Mouse (Mus musculus) myocyte (in vitro differentiated cells): Measurements from ENCODE around the gene Guca2a. TPM values are rescaled to one million over a fixed set of nuclear protein-coding genes. Genes with fewer than 3 reads are reported as not detected.
"Not testable (repeated sequence)": the region's sequence is repeated elsewhere in the genome, so short reads cannot be mapped to it uniquely, and the experiment has no call there.

ENCODE experiments used
- H3K27me3 ChIP-seq: one replicate; pipeline ENCODE4 v1.6.1; 2011; ENCODE audit not compliant: control insufficient read depth, insufficient read depth, insufficient read length
- H3K36me3 ChIP-seq: one replicate; pipeline ENCODE4 v1.6.1; 2011; ENCODE audit not compliant: control insufficient read depth, insufficient read depth
- H3K4me2 ChIP-seq: one replicate; pipeline ENCODE4 v1.6.1; 2011; ENCODE audit warnings: low read depth, control low read depth
- H3K4me3 ChIP-seq: one replicate; pipeline ENCODE4 v1.5.1; 2011; ENCODE audit warnings: mild to moderate bottlenecking, control low read depth, moderate library complexity
- H3K79me2 ChIP-seq: one replicate; pipeline ENCODE4 v1.6.1; 2011; ENCODE audit not compliant: control insufficient read depth, insufficient read depth
- H3ac ChIP-seq: one replicate; pipeline ENCODE4 v1.6.1; 2011; ENCODE audit not compliant: control insufficient read depth, insufficient read length
- CEBPB ChIP-seq: IDR thresholded peaks from 2 replicates; pipeline ENCODE4 v1.6.1; 2011; ENCODE audit warnings: mild to moderate bottlenecking, moderate library complexity; ENCODE audit not compliant: poor library complexity, insufficient read depth, severe bottlenecking
- E2F4 ChIP-seq: IDR thresholded peaks from one replicate; pipeline ENCODE4 v1.6.1; 2011; ENCODE audit warnings: mild to moderate bottlenecking, control low read depth, moderate library complexity; ENCODE audit not compliant: insufficient read depth
- MAX ChIP-seq: IDR thresholded peaks from one replicate; pipeline ENCODE4 v1.6.1; 2011; ENCODE audit warnings: low read depth, mild to moderate bottlenecking, control low read depth
- MYOD1 ChIP-seq, 3 experiments: IDR thresholded peaks; one replicate each; pipeline ENCODE4 v1.6.1; 2011; ENCODE audit warnings: control low read depth in 2 of 3, low read depth in 2 of 3, mild to moderate bottlenecking in 2 of 3, moderate library complexity in 1 of 3; ENCODE audit not compliant: insufficient read length in 2 of 3, control insufficient read depth in 1 of 3
- MYOG ChIP-seq, 3 experiments: IDR thresholded peaks; one replicate each; pipeline ENCODE4 v1.6.1; 2011; ENCODE audit warnings: control low read depth in 2 of 3, low read depth in 2 of 3, mild to moderate bottlenecking in 2 of 3; ENCODE audit not compliant: insufficient read length in 2 of 3, control insufficient read depth in 1 of 3, insufficient read depth in 1 of 3
- POLR2A ChIP-seq: IDR thresholded peaks from one replicate; pipeline ENCODE4 v1.6.1; 2011; ENCODE audit warnings: low read depth, mild to moderate bottlenecking, control low read depth, moderate library complexity; ENCODE audit not compliant: insufficient read length
- POLR2AphosphoS2 ChIP-seq: IDR thresholded peaks from one replicate; pipeline ENCODE4 v1.6.1; 2011; ENCODE audit warnings: low read depth, control low read depth; ENCODE audit not compliant: insufficient read length
- REST ChIP-seq: IDR thresholded peaks from one replicate; pipeline ENCODE4 v1.6.1; 2011; ENCODE audit warnings: mild to moderate bottlenecking, control low read depth, moderate library complexity; ENCODE audit not compliant: insufficient read depth, insufficient read length
- SRF ChIP-seq: IDR thresholded peaks from one replicate; pipeline ENCODE4 v1.6.1; 2011; ENCODE audit warnings: low read depth; ENCODE audit not compliant: control insufficient read depth, insufficient read length
- TCF12 ChIP-seq: IDR thresholded peaks from one replicate; pipeline ENCODE4 v1.6.1; 2011; ENCODE audit warnings: mild to moderate bottlenecking, control low read depth; ENCODE audit not compliant: poor library complexity, insufficient read depth, severe bottlenecking
- TCF3 ChIP-seq: IDR thresholded peaks from one replicate; pipeline ENCODE4 v1.6.1; 2011; ENCODE audit warnings: low read depth, control low read depth; ENCODE audit not compliant: insufficient read length
- USF1 ChIP-seq: IDR thresholded peaks from one replicate; pipeline ENCODE4 v1.6.1; 2011; ENCODE audit warnings: low read depth, mild to moderate bottlenecking, control low read depth, moderate library complexity
- polyA plus RNA-seq: library from polyadenylated mRNA; unstranded; fragments of >200 nt; fragmentation: generic; extraction: Trizol; gene quantifications from one replicate; pipeline ENCODE4 v1.2.1, GENCODE M21; 2012; ENCODE audit warnings: missing spikeins

Guca2a gene
- polyA plus RNA-seq, 1 experiment: not detected

DNA sequence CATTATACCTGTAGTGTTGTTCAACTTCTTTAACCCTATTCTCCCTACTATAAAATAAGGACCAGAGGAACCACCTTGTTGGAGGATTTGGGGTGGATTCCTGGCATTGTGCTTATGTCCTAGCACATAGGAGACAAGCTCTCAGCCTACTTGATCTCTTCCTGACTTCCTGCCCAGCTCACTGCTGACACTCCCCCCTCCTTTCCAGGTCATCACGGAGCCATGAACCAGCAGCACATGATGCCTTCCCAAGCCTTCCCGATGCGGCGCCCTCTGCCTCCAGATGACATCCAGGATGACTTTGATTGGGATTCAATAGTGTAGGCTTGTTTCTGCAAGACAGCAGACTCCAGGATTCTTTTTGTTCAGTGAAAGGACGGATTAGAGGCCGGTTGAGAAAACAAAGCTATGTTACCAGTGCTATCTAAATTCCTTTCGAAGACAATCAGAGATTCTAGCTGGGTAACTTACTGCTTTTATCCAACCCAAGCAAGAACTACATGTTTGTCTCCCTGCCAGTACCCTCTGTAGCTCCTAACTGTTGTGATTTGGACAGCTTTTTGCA is 11.3 kb upstream of the Guca2a start:
- no peaks in the 10 kb centered on the region for H3K27me3 ChIP-seq
- H3K36me3 ChIP-seq: peaks cover 32% of the 10 kb centered on the region
- no peak overlapping the region for H3K4me3 ChIP-seq
- TF ChIP-seq REST: no peak
- no peak for TF ChIP-seq POLR2A
- no peak for TF ChIP-seq CEBPB
- no peak for TF ChIP-seq MAX
- no peak for TF ChIP-seq MYOG (IDR thresholded peaks at IDR 0.05; ENCODE audit: control insufficient read depth in 1 of 3, insufficient read depth in 1 of 3, insufficient read length in 2 of 3, low read depth in 2 of 3)
- TF ChIP-seq USF1: no peak
- no peak for TF ChIP-seq MYOD1 (IDR thresholded peaks at IDR 0.05; ENCODE audit: control insufficient read depth in 1 of 3, insufficient read length in 2 of 3, low read depth in 2 of 3)
- TF ChIP-seq SRF: no peak
- no peak for TF ChIP-seq E2F4
- H3ac ChIP-seq: no peak overlapping the region
- H3K4me2 ChIP-seq: no peak overlapping the region
- H3K79me2 ChIP-seq: no peaks in the 10 kb centered on the region

DNA sequence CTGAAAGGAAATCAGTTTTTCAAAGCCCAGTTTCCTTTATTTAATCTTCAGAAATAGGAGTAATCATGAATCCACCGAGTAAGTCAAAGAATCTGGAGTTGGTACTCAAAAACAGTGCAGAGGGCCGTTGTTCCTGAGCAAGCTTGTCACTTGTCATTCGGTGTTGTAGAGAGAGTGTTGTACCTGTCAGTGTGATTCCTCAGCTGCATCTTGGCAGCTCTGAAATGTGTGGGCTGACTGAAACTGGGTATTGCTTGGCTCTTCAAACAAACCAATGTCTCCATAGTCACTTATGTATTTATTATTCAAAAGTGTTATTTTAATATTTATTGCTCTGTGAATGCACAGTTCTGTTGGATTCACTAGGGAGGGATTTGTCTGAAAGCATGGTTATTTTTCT is 10.6 kb upstream of the Guca2a start:
- H3K27me3 ChIP-seq: no peaks in the 10 kb centered on the region
- no peak overlapping the region for H3K4me2 ChIP-seq
- H3K36me3 ChIP-seq: peaks cover 32% of the 10 kb centered on the region
- no peak for TF ChIP-seq POLR2AphosphoS2
- TF ChIP-seq SRF: no peak
- TF ChIP-seq POLR2A: no peak
- TF ChIP-seq TCF3: no peak
- no peak for TF ChIP-seq MYOD1 (IDR thresholded peaks at IDR 0.05; ENCODE audit: control insufficient read depth in 1 of 3, insufficient read length in 2 of 3, low read depth in 2 of 3)
- TF ChIP-seq MAX: no peak
- no peak for TF ChIP-seq TCF12
- no peak for TF ChIP-seq E2F4
- TF ChIP-seq MYOG (IDR thresholded peaks at IDR 0.05; ENCODE audit: control insufficient read depth in 1 of 3, insufficient read depth in 1 of 3, insufficient read length in 2 of 3, low read depth in 2 of 3): no peak
- no peak for TF ChIP-seq USF1
- TF ChIP-seq REST: no peak
- TF ChIP-seq CEBPB: no peak
- no peak overlapping the region for H3K4me3 ChIP-seq
- no peaks in the 10 kb centered on the region for H3K79me2 ChIP-seq
- H3ac ChIP-seq: no peak overlapping the region

DNA sequence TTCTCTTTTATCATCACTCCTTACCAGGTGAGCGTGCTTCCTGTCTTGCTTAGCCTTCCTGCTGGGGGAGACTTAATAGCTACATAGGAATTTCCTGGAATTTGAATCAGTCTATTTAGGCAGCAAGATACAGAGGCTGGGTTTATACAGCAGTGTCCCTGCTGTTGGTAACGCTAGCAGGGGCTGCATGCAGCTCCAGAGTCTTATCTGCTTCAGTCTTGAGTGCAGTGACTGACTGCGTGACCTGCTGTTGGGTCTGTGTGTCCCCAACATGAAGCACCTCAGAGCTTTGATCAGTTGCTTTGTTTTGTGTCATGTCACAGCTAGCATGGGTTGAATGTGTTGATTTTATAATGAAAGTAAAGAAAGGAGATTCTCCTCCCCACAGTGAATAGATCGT is 10.2 kb upstream of the Guca2a start:
- Histone ChIP-seq H3K79me2 (no peaks in the 10 kb centered on the region), H3ac (no peak overlapping the region), H3K36me3 (peaks cover 31% of the 10 kb centered on the region), H3K4me2 (no peak overlapping the region), H3K4me3 (no peak overlapping the region), H3K27me3 (no peaks in the 10 kb centered on the region)
- TF ChIP-seq USF1: no peak
- no peak for TF ChIP-seq MYOD1 (IDR thresholded peaks at IDR 0.05; ENCODE audit: control insufficient read depth in 1 of 3, insufficient read length in 2 of 3, low read depth in 2 of 3)
- no peak for TF ChIP-seq E2F4
- no peak for TF ChIP-seq TCF3
- TF ChIP-seq POLR2A: no peak
- no peak for TF ChIP-seq POLR2AphosphoS2
- no peak for TF ChIP-seq REST
- no peak for TF ChIP-seq SRF
- no peak for TF ChIP-seq CEBPB
- TF ChIP-seq MYOG (IDR thresholded peaks at IDR 0.05; ENCODE audit: control insufficient read depth in 1 of 3, insufficient read depth in 1 of 3, insufficient read length in 2 of 3, low read depth in 2 of 3): no peak
- TF ChIP-seq TCF12: no peak
- TF ChIP-seq MAX: no peak

DNA sequence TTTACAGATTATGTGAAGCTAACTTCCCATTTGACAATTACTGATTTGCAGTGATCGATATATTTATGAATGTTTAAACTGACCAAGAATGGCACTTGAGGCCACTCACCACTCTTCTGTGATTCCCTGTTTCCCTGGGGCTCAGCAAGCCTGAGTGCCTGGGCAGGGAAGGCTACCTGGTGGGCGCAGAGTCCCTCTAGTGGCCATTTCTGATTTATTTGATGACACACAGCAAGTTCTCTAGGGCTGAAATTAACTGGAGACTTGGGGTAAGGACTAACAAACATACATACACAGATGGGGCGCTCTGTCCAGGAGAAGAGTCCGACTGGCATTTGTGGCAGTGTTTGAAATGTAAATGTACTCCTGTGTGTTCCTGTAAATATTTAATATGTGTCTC is 9.1 kb upstream of the Guca2a start:
- not testable (repeated sequence) for H3K4me3 ChIP-seq, H3K4me2 ChIP-seq, H3ac ChIP-seq, H3K79me2 ChIP-seq, H3K27me3 ChIP-seq
- H3K36me3 ChIP-seq: peaks cover 23% of the 10 kb centered on the region

DNA sequence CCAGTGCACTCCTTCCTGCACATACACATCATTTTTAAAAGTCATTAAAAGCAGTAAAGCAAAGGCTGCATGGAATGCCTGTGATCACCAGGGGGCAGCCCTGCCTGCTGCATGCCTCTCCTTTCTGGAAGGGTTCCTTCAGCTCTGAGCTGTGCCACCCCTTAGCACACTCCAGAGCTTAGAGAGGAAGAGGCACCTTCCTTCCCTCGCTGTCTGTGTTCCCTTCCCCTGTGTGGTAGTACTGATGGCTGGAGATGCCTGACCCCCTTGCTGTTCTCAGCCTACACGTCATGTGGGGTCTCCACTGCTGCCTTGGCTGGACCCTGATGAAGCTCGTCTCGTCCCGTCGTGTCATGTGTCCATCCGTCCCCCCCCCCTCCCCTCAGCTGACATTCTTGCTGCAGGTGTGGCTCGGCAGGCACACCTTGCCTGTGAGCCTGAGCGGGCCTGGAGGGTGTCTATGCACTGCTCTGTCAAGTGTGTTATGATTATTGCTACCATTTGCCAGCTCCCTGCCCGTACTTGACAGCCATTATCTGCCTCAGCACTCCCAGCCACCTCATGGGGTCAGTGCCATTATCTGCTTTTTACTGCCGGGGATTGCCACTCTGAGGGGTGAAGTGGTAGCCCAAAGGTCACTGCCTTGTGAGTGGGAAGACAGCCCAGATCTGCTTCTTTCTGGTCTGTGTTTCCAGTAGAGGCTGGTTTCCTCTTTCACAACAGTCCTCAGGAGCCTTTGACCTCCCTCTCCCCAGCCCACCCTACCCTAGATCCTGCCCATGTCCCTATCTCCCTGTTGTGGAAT is 6.2 kb upstream of the Guca2a start:
- peaks cover 19% of the 10 kb centered on the region for H3K36me3 ChIP-seq
- no peak overlapping the region for H3K4me2 ChIP-seq
- H3ac ChIP-seq: no peak overlapping the region
- no peak overlapping the region for H3K4me3 ChIP-seq
- TF ChIP-seq MAX (no peak), E2F4 (no peak), TCF3 (no peak), TCF12 (no peak), MYOG (IDR thresholded peaks at IDR 0.05; ENCODE audit: control insufficient read depth in 1 of 3, insufficient read depth in 1 of 3, insufficient read length in 2 of 3, low read depth in 2 of 3) (no peak), REST (no peak), MYOD1 (IDR thresholded peaks at IDR 0.05; ENCODE audit: control insufficient read depth in 1 of 3, insufficient read length in 2 of 3, low read depth in 2 of 3) (no peak), SRF (no peak), CEBPB (no peak)
- H3K79me2 ChIP-seq: no peaks in the 10 kb centered on the region
- no peaks in the 10 kb centered on the region for H3K27me3 ChIP-seq
